Mouse (Mus musculus) midbrain, embryonic 11.5 days (tissue): ENCODE measurements around the gene Il13. TPM values are rescaled to one million over a fixed set of nuclear protein-coding genes. Genes with fewer than 3 reads are reported as not detected.

Source experiments
- ATAC-seq: fragments of 200-750 bp; cut with Nextera tagmentation; 2 replicates; pipeline ENCODE4 v1.8.0; 2017; ENCODE audit warnings: moderate TSS enrichment, moderate library complexity; ENCODE audit not compliant: low FRiP score
- DNase-seq: peaks from one replicate; pipeline ENCODE4 v3.0.0; 2015; ENCODE audit warnings: low spot score; ENCODE audit errors: missing footprints
- H3K27ac ChIP-seq: fragments of 300-500 bp; sonication (generic); 2 replicates; pipeline ENCODE4 v1.5.1; 2014; ENCODE audit warnings: low read depth, low read length
- H3K27me3 ChIP-seq: fragments of 300-500 bp; sonication (generic); 2 replicates; pipeline ENCODE4 v1.6.1; 2014; ENCODE audit warnings: mild to moderate bottlenecking, low read length, moderate library complexity, mixed read lengths; ENCODE audit not compliant: control insufficient read depth, insufficient read depth
- H3K36me3 ChIP-seq: fragments of 300-500 bp; sonication (generic); 2 replicates; pipeline ENCODE4 v1.6.1; 2014; ENCODE audit warnings: mild to moderate bottlenecking, low read length, moderate library complexity, mixed read lengths; ENCODE audit not compliant: control insufficient read depth, insufficient read depth
- H3K4me1 ChIP-seq: fragments of 300-500 bp; sonication (generic); 2 replicates; pipeline ENCODE4 v1.6.1; 2014; ENCODE audit warnings: low read length; ENCODE audit not compliant: control insufficient read depth, insufficient read depth
- H3K4me2 ChIP-seq: fragments of 300-500 bp; sonication (generic); 2 replicates; pipeline ENCODE4 v1.6.1; 2014; ENCODE audit warnings: mild to moderate bottlenecking, moderate library complexity
- H3K4me3 ChIP-seq: fragments of 300-500 bp; sonication (generic); 2 replicates; pipeline ENCODE4 v1.5.1; 2014; ENCODE audit warnings: low read depth, low read length
- H3K9ac ChIP-seq: fragments of 300-500 bp; sonication (generic); 2 replicates; pipeline ENCODE4 v1.6.1; 2014; ENCODE audit warnings: low read length
- H3K9me3 ChIP-seq: fragments of 300-500 bp; sonication (generic); 2 replicates; pipeline ENCODE4 v1.6.1; 2016; ENCODE audit warnings: low read length; ENCODE audit not compliant: control insufficient read depth
- WGBS: fragments of 180-500 bp; shearing (Covaris S2); extraction: QIAGEN DNeasy Blood & Tissue Kit; methylation state at CpG from one replicate; pipeline ENCODE4 v1.1.7; 2014; 5-methylcytosine and 5-hydroxymethylcytosine counted together
- polyA plus RNA-seq: library from polyadenylated mRNA; unstranded; fragments of >200 nt; fragmentation: Nextera tagmentation; extraction: Ambion mirVana; gene quantifications from 2 replicates; pipeline ENCODE4 v1.2.1, GENCODE M21; 2014

The Il13 gene
- polyA plus RNA-seq, 1 experiment from 2014 or later: not detected

DNA sequence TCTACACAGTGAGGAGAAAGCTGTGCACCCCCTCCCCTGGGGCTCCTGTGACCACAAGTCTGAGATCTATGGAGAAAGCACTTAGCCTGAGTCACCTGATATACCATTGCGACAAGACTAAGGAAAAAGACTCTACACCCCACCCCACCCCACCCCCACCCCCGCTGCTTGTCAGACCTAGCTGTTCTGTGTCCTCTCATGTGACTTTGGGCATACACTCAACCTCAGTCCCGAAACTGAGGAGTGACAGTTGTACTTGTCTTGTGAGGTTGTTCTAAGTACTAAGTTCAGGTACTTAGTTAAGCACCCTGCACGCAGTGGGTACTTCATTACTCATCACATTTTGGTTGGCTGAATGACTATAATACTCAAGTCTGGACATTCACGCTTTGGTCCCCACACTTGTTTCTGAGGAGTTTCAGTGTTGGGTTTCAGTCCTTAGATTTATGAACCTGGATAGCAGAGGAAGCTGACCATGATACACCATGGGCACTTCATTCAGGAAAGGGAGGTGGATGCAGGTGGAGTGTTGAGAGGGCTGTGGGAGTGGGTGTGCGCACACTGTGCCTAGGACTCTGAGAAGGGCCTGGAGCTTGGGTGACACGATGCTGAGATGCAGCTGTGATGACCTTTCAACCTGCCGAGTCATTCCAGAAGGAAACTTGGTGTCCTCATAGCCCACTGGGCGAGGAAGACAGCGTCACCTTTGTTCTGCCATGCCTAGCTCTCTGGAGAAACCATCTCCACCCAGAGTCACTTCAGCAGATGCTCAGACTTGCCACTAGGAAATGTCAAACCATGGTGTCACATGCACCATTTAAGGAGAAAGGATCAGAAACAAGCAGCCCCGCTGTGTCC lies 12.7 kb downstream of the Il13 start:
- Histone ChIP-seq H3K36me3 (no peaks in the 10 kb centered on the region), H3K4me2 (no peak overlapping the region), H3K9ac (no peak overlapping the region), H3K9me3 (no peaks in the 10 kb centered on the region), H3K27me3 (no peaks in the 10 kb centered on the region), H3K27ac (no peak overlapping the region), H3K4me3 (no peak overlapping the region), H3K4me1 (no peaks in the 10 kb centered on the region)
- WGBS: 88% methylated on average over 11 of the region's 11 CpGs
- no peak for ATAC-seq
- no peak for DNase-seq

DNA sequence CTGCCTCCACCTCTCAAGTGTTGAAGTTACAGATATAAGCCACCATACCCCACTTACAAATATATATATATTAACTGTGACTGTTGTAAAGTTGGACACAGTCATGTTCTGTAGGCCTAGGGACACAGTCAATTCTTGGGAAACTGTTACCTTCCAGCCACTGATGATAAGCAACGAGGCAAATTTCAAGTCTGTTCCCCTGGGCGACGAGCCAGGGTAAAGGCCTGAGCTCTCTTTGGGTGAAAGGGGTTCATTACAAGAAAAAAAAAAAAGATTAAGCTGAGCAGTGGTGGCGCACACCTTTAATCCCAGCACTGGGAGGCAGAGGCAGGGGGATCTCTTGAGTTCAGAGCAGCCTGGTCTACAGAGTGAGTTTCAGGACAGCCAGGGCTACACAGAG lies 14.4 kb downstream of the Il13 start:
- no peak for ATAC-seq
- 84% methylated on average over 4 of the region's 4 CpGs for WGBS
- Histone ChIP-seq H3K4me1 (no peaks in the 10 kb centered on the region), H3K4me3 (no peak overlapping the region), H3K27ac (no peak overlapping the region), H3K36me3 (no peaks in the 10 kb centered on the region), H3K4me2 (no peak overlapping the region), H3K9me3 (no peaks in the 10 kb centered on the region), H3K27me3 (no peaks in the 10 kb centered on the region), H3K9ac (no peak overlapping the region)
- DNase-seq: peak; percentile 39

DNA sequence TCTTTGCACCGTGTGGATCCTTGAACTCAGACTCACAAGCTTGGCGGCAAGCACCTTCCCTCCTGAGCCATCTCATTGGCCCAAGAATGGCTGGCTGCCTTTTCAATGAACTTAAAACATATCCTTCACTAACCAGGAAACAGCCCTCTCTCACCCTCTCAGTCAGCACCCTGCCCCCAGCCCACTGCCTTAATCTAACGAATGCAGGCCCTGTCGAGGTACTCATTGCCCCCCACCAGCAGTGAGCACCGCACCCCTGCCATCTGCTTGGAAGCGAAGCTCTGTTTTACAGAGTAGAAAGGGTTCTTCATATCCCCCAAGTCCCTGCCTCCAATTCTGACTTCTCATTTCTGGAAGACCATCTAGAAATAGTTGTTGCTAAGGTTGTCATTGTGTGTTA lies 15.1 kb downstream of the Il13 start:
- H3K27ac ChIP-seq: no peak overlapping the region
- H3K4me2 ChIP-seq: no peak overlapping the region
- ATAC-seq (no peak), DNase-seq (no peak)
- H3K9me3 ChIP-seq: no peaks in the 10 kb centered on the region
- no peak overlapping the region for H3K9ac ChIP-seq
- no peaks in the 10 kb centered on the region for H3K4me1 ChIP-seq
- no peaks in the 10 kb centered on the region for H3K27me3 ChIP-seq
- no peaks in the 10 kb centered on the region for H3K36me3 ChIP-seq
- H3K4me3 ChIP-seq: no peak overlapping the region
- 71% methylated on average over 6 of the region's 6 CpGs for WGBS

DNA sequence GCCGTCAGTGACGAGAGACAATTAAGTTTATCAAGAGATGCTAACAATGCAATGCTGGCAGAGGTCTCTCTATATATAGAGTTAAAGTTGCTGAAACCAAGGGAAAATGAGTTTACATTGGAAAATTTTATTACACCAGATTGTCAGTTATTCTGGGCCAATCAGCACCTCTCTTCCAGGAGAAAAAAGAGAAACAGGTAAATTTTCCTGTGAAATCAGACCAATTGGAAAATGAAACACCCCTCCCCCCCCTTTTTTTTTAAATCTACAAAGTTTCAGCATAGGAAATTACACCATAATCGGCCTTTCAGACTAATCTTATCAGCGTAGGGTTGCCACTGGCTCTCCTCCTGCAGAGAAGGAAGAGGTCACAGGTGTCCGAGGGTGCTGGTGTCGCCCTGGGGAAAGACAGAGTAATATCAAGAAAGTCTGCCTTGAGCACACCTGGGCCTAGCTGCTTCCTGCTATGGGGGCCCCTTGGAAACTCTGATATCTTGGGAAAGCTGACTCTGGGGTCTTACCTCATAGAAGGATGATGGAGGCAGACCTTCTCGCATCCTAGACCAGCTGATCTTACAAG lies 15.8 kb downstream of the Il13 start, which contains the start of gene Il4:
Gene Il4, minus strand, starts transcription at position 51 of the 580 bp plus-strand sequence.
- H3K27me3 ChIP-seq: no peaks in the 10 kb centered on the region
- WGBS: 89% methylated on average over 7 of the region's 7 CpGs
- H3K9me3 ChIP-seq: no peaks in the 10 kb centered on the region
- H3K4me3 ChIP-seq: no peak within 1 kb of the TSS
- no peaks in the 10 kb centered on the region for H3K36me3 ChIP-seq
- H3K4me2 ChIP-seq: no peak within 1 kb of the TSS
- H3K4me1 ChIP-seq: no peaks in the 10 kb centered on the region
- no peak within 1 kb of the TSS for H3K9ac ChIP-seq
- no peak for DNase-seq
- H3K27ac ChIP-seq: no peak within 1 kb of the TSS
- ATAC-seq: no peak

DNA sequence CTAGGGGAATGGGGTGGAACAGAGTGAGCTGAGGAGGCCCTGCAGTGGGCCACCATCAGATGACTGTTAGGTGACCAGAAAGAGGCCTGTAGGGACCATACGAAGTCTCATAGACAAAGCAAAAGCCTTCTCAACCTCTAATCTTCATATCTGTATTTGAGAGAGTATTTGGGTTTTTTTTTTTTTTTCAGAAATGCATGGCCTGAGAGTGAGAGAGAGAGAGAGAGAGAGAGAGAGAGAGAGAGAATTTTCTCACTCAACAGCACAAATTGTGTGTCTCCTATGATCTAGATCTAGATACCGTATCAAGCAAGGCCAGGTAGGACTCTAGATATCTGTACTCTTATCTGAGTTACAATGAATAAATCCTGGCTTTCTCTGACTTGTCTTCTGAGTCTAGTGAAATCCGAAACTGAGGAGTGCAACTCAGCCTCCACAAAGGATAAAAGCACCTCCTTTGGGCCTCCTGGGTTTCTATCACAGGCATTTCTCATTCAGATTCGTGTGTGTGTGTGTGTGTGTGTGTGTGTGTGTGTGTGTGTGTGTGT lies 16.9 kb downstream of the Il13 start:
- DNase-seq: no peak
- H3K27ac ChIP-seq: no peak overlapping the region
- H3K27me3 ChIP-seq: no peaks in the 10 kb centered on the region
- WGBS: 73% methylated on average over 4 of the region's 4 CpGs
- no peaks in the 10 kb centered on the region for H3K9me3 ChIP-seq
- no peak overlapping the region for H3K4me2 ChIP-seq
- H3K4me3 ChIP-seq: no peak overlapping the region
- no peaks in the 10 kb centered on the region for H3K36me3 ChIP-seq
- no peak overlapping the region for H3K9ac ChIP-seq
- H3K4me1 ChIP-seq: no peaks in the 10 kb centered on the region
- no peak for ATAC-seq

DNA sequence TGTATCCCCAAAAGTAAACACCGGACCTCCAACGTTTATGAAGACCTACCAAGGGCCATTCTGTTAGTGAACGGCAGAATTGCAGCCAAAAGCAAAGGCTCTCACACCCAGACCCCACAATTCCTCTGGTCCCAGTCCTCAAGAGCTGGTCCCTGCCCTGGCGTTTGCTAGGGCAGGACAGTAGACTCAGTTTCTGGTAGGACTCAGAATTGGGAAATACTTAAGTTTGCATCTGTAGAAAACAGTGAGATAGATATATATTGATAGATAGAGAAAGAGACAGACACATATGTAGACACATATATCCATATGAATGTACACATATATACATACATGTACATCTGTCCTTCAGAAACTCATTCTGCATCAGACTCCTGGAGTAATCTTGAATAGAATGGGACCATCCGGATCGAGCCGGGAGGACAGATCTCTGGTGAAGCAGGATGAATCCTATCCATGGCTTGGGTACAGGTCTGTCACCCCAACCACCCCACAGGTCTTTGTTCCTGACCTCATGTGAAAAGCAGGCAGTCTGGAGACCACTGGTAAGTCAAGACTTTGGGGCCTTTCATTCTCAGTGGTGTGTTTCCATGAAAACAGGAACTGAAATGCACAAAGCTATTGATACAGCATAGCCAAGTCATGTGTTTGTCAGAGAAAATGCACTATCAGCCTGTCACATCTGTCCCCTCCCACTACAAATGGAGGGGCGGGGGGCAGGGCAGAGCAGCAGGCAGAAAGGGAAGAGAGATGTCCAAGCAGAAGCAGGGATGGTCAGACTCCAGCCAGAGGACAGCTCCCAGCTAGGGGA lies 17.5 kb downstream of the Il13 start:
- 89% methylated on average over 8 of the region's 8 CpGs for WGBS
- H3K36me3 ChIP-seq: no peaks in the 10 kb centered on the region
- no peaks in the 10 kb centered on the region for H3K4me1 ChIP-seq
- no peak overlapping the region for H3K4me2 ChIP-seq
- no peaks in the 10 kb centered on the region for H3K9me3 ChIP-seq
- no peak overlapping the region for H3K4me3 ChIP-seq
- DNase-seq (no peak), ATAC-seq (no peak)
- no peak overlapping the region for H3K9ac ChIP-seq
- H3K27ac ChIP-seq: no peak overlapping the region
- H3K27me3 ChIP-seq: no peaks in the 10 kb centered on the region

DNA sequence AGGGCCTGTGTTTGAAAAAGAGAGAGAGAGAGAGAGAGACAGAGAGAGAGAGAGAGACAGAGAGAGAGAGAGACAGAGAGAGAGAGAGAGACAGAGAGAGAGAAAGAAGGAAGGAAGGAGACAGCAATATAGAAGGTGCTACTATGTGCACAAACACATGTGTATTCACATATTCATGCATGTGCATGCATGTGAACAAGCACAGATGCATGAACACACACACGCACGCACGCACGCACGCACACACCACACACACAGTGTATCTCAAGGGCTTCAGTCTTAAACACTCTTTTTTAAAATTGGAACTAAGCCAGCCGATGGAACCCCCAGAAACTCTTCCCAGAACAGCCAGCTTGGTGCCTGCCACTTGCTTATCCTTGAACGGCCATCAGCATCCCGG lies 18.9 kb downstream of the Il13 start:
- H3K27me3 ChIP-seq: no peaks in the 10 kb centered on the region
- H3K4me3 ChIP-seq: no peak overlapping the region
- H3K36me3 ChIP-seq: no peaks in the 10 kb centered on the region
- no peak overlapping the region for H3K9ac ChIP-seq
- H3K4me1 ChIP-seq: no peaks in the 10 kb centered on the region
- ATAC-seq: no peak
- no peaks in the 10 kb centered on the region for H3K9me3 ChIP-seq
- no peak overlapping the region for H3K27ac ChIP-seq
- no peak for DNase-seq
- WGBS: 96% methylated on average over 8 of the region's 8 CpGs
- no peak overlapping the region for H3K4me2 ChIP-seq

DNA sequence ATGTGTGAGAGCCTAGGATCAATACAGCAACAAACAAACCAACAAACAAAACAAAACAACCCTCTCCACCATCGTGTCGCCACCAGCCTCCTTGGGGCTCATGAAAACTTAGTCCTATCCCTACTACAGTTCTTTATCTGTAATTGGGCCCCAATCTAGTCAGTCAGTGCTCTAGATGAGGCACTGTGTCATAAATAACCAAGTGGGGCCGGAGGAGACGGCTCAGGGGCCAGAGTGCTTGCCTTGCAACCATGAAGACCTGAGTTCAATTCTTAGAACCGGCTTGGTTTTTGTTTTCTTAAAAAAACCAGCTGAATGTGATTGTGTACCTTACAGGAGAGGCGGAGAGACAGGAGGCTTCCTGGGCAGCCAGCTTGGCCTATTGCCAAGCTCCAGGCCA lies 19.3 kb downstream of the Il13 start:
- DNase-seq (no peak), ATAC-seq (no peak)
- Histone ChIP-seq H3K27me3 (no peaks in the 10 kb centered on the region), H3K9me3 (no peaks in the 10 kb centered on the region), H3K36me3 (no peaks in the 10 kb centered on the region), H3K4me2 (no peak overlapping the region), H3K4me1 (no peaks in the 10 kb centered on the region), H3K4me3 (no peak overlapping the region), H3K27ac (no peak overlapping the region), H3K9ac (no peak overlapping the region)
- WGBS: 89% methylated on average over 6 of the region's 6 CpGs

DNA sequence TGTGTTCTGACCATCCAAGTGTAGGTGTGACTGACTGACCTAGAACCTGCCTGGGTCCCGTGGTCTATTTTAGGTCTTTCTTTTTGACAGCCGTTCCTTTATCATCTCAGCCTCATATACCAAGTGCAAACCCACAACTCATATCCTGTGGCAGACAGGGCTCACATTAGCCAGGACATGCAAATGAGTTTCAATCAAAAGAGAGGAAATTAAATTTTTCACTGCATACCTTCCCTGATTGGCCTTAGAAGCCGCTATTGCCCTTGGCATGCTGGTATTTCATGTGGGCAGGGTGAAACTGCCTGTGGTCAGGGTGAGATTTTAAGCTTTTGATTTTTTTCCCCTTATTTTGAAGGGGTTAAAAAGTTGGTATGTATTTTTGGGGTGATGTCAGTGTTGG lies 24.8 kb downstream of the Il13 start:
- H3K9me3 ChIP-seq: no peaks in the 10 kb centered on the region
- H3K4me2 ChIP-seq: no peak overlapping the region
- H3K9ac ChIP-seq: no peak overlapping the region
- no peak for DNase-seq
- H3K27me3 ChIP-seq: no peaks in the 10 kb centered on the region
- WGBS: 88% methylated on average over 3 of the region's 3 CpGs
- ATAC-seq: no peak
- no peak overlapping the region for H3K27ac ChIP-seq
- peaks cover 8% of the 10 kb centered on the region for H3K4me1 ChIP-seq
- no peak overlapping the region for H3K4me3 ChIP-seq
- no peaks in the 10 kb centered on the region for H3K36me3 ChIP-seq
